Mouse (Mus musculus): ENCODE data around the gene Farp1. TPM values are rescaled to one million over a fixed set of nuclear protein-coding genes. Genes with fewer than 3 reads are reported as not detected.
A peak's percentile ranks its signal among the peaks of the same experiment; 100 is the strongest.

The Farp1 gene
- total RNA-seq, 1 experiment: 8.6 TPM

- Histone ChIP-seq H3K4me3 (ENCODE audit: insufficient read depth in 1 of 2, low read depth in 1 of 2, low read length in 2 of 2, poor library complexity in 1 of 2, severe bottlenecking in 1 of 2) (no peak overlapping the region), H3K9ac (ENCODE audit: insufficient read depth, low read depth, low read length, poor library complexity, severe bottlenecking) (no peak overlapping the region), H3K27ac (ENCODE audit: insufficient read depth, low read depth, low read length, poor library complexity, severe bottlenecking) (no peak overlapping the region), H3K4me1 (ENCODE audit: control insufficient read depth in 2 of 2, insufficient read depth in 2 of 2, low read length in 2 of 2, poor library complexity in 1 of 2) (no peaks in the 10 kb centered on the region), H3K36me3 (ENCODE audit: control insufficient read depth, insufficient read depth, low read length, poor library complexity, severe bottlenecking) (no peaks in the 10 kb centered on the region), H3K9me3 (ENCODE audit: control insufficient read depth, insufficient read depth, low read depth, low read length) (no peaks in the 10 kb centered on the region)
- in situ Hi-C loops (cut with MboI; ENCODE audit: low sequenced_read_pairs in 2 of 2, unreplicated experiment in 2 of 2): no loop called here
- no peak for DNase-seq (ENCODE audit: low read depth, low spot score)
- TF ChIP-seq MAFK (IDR thresholded peaks at IDR 0.05; ENCODE audit: insufficient read depth, low read depth, low read length) (no peak), ZNF384 (IDR thresholded peaks at IDR 0.05; ENCODE audit: low read depth, low read length) (no peak), ZC3H11A (IDR thresholded peaks at IDR 0.05; ENCODE audit: borderline replicate concordance, low read depth, low read length) (no peak), CHD2 (IDR thresholded peaks at IDR 0.05; ENCODE audit: low read depth, low read length) (no peak), HCFC1 (IDR thresholded peaks at IDR 0.05; ENCODE audit: borderline replicate concordance, insufficient read depth, low read length) (no peak)
Measured at GRCm38 (mm10) chr14:121201178-121201577, 166.2 kb downstream of the Farp1 start.

DNA sequence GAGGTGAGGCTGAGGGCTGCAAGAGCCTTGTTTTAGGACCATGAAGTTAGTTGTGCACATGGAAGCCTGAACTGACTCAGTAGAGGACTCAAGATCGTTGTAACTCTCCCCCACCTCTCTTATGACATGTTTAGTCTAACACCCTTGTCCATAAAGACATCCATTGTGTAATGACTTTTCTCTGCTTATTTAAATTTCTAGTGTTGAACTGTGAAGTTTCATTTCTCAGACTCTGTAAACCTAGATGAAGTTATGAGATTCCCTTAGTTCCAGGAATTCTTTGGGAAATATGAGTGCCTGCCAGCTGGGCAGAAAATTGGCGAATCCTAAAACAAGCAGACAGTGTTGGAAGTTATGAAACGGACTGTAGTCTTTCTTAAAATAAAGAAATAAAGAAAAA, 170.5 kb downstream of the Farp1 start:
- H3K4me3 ChIP-seq (ENCODE audit: insufficient read depth in 1 of 2, low read depth in 1 of 2, low read length in 2 of 2, poor library complexity in 1 of 2, severe bottlenecking in 1 of 2): no peak overlapping the region
- no peak overlapping the region for H3K9ac ChIP-seq (ENCODE audit: insufficient read depth, low read depth, low read length, poor library complexity, severe bottlenecking)
- no peak overlapping the region for H3K27ac ChIP-seq (ENCODE audit: insufficient read depth, low read depth, low read length, poor library complexity, severe bottlenecking)
- no peak for DNase-seq (ENCODE audit: low read depth, low spot score)
- in situ Hi-C loops (cut with MboI; ENCODE audit: low sequenced_read_pairs in 2 of 2, unreplicated experiment in 2 of 2): no loop called here
- peaks cover 2 to 5% of the 10 kb centered on the region in 2 experiments; a peak in 2 of 4 replicates for H3K4me1 ChIP-seq (ENCODE audit: control insufficient read depth in 2 of 2, insufficient read depth in 2 of 2, low read length in 2 of 2, poor library complexity in 1 of 2)
- no peaks in the 10 kb centered on the region for H3K36me3 ChIP-seq (ENCODE audit: control insufficient read depth, insufficient read depth, low read length, poor library complexity, severe bottlenecking)
- TF ChIP-seq ZC3H11A (IDR thresholded peaks at IDR 0.05; ENCODE audit: borderline replicate concordance, low read depth, low read length) (no peak), HCFC1 (IDR thresholded peaks at IDR 0.05; ENCODE audit: borderline replicate concordance, insufficient read depth, low read length) (no peak), CHD2 (IDR thresholded peaks at IDR 0.05; ENCODE audit: low read depth, low read length) (no peak), MAFK (IDR thresholded peaks at IDR 0.05; ENCODE audit: insufficient read depth, low read depth, low read length) (no peak), ZNF384 (IDR thresholded peaks at IDR 0.05; ENCODE audit: low read depth, low read length) (no peak)
- no peaks in the 10 kb centered on the region for H3K9me3 ChIP-seq (ENCODE audit: control insufficient read depth, insufficient read depth, low read depth, low read length)

- TF ChIP-seq ZNF384 (IDR thresholded peaks at IDR 0.05; ENCODE audit: low read depth, low read length) (no peak), CHD2 (IDR thresholded peaks at IDR 0.05; ENCODE audit: low read depth, low read length) (0 out of 2 replicates have a peak, but pooled peaks have one; percentile 34), MAFK (IDR thresholded peaks at IDR 0.05; ENCODE audit: insufficient read depth, low read depth, low read length) (no peak)
- Histone ChIP-seq H3K36me3 (ENCODE audit: control insufficient read depth, insufficient read depth, low read length, poor library complexity, severe bottlenecking) (no peaks in the 10 kb centered on the region; the same call in 1 of the 2 replicates), H3K4me1 (ENCODE audit: control insufficient read depth in 2 of 2, insufficient read depth in 2 of 2, low read length in 2 of 2, poor library complexity in 1 of 2) (peaks cover 2 to 5% of the 10 kb centered on the region in 2 experiments; a peak in 2 of 4 replicates), H3K9ac (ENCODE audit: insufficient read depth, low read depth, low read length, poor library complexity, severe bottlenecking) (no peak overlapping the region), H3K9me3 (ENCODE audit: control insufficient read depth, insufficient read depth, low read depth, low read length) (no peaks in the 10 kb centered on the region), H3K27ac (ENCODE audit: insufficient read depth, low read depth, low read length, poor library complexity, severe bottlenecking) (no peak overlapping the region), H3K4me3 (ENCODE audit: insufficient read depth in 1 of 2, low read depth in 1 of 2, low read length in 2 of 2, poor library complexity in 1 of 2, severe bottlenecking in 1 of 2) (no peak overlapping the region)
- in situ Hi-C loops (cut with MboI; ENCODE audit: low sequenced_read_pairs in 2 of 2, unreplicated experiment in 2 of 2): no loop called here
- peak; percentile 31 for DNase-seq (ENCODE audit: low read depth, low spot score)
Measured at GRCm38 (mm10) chr14:121207441-121208158, 172.6 kb downstream of the Farp1 start.

DNA sequence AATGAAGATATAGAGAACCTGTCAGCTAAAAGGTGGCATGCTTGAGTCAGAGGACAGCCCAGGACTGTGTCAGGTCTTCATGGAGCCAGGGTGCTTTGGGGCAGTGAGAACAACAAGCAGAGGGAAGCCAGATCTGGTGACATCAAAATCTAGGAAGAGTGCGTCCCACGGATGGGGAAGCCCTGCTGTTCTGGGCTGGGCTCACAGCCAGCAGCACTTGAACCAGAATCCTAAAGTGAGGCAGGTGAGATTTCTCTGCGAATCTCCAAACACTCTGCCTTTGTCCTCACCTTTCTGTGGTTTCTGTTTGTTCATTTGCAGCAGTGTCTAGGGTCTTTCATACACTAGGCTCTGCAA, 173.1 kb downstream of the Farp1 start:
- H3K9me3 ChIP-seq (ENCODE audit: control insufficient read depth, insufficient read depth, low read depth, low read length): no peaks in the 10 kb centered on the region
- no peaks in the 10 kb centered on the region; the same call in 1 of the 2 replicates for H3K36me3 ChIP-seq (ENCODE audit: control insufficient read depth, insufficient read depth, low read length, poor library complexity, severe bottlenecking)
- TF ChIP-seq ZNF384 (IDR thresholded peaks at IDR 0.05; ENCODE audit: low read depth, low read length) (no peak), ZC3H11A (IDR thresholded peaks at IDR 0.05; ENCODE audit: borderline replicate concordance, low read depth, low read length) (no peak), MAFK (IDR thresholded peaks at IDR 0.05; ENCODE audit: insufficient read depth, low read depth, low read length) (no peak), CHD2 (IDR thresholded peaks at IDR 0.05; ENCODE audit: low read depth, low read length) (no peak), HCFC1 (IDR thresholded peaks at IDR 0.05; ENCODE audit: borderline replicate concordance, insufficient read depth, low read length) (no peak)
- in situ Hi-C loops (cut with MboI; ENCODE audit: low sequenced_read_pairs in 2 of 2, unreplicated experiment in 2 of 2): no loop called here
- no peak overlapping the region for H3K4me3 ChIP-seq (ENCODE audit: insufficient read depth in 1 of 2, low read depth in 1 of 2, low read length in 2 of 2, poor library complexity in 1 of 2, severe bottlenecking in 1 of 2)
- no peak overlapping the region for H3K9ac ChIP-seq (ENCODE audit: insufficient read depth, low read depth, low read length, poor library complexity, severe bottlenecking)
- no peak for DNase-seq (ENCODE audit: low read depth, low spot score)
- no peak overlapping the region for H3K27ac ChIP-seq (ENCODE audit: insufficient read depth, low read depth, low read length, poor library complexity, severe bottlenecking)
- peaks cover 2 to 5% of the 10 kb centered on the region in 2 experiments; a peak in 2 of 4 replicates for H3K4me1 ChIP-seq (ENCODE audit: control insufficient read depth in 2 of 2, insufficient read depth in 2 of 2, low read length in 2 of 2, poor library complexity in 1 of 2)

All from ES-E14 (cell line).